Mouse (Mus musculus) retina, adult 2 months (tissue): ENCODE measurements around the gene Foxp4.

Experiments used
- DNase-seq: peaks from one replicate; pipeline ENCODE4 v3.0.0-alpha.2; 2012; ENCODE audit warnings: low read depth, low spot score

The Foxp4 gene

GRCm38 (mm10) chr17:47924383-47925339 is at the start of gene Foxp4:
Gene Foxp4 (minus strand): TSS chr17:47924645.
- DNase-seq = peak; percentile 33

- no peak for DNase-seq
These were observed 49.4 kb upstream of the Foxp4 start for GRCm38 (mm10) chr17:47973563-47974472.

- DNase-seq = no peak
These were observed 41.5 kb upstream of the Foxp4 start for GRCm38 (mm10) chr17:47965885-47966505.

- DNase-seq = no peak
These were observed 33.8 kb upstream of the Foxp4 start for GRCm38 (mm10) chr17:47958046-47958790.

GRCm38 (mm10) chr17:47956486-47956885 is 32.0 kb upstream of the Foxp4 start:
- no peak for DNase-seq

GRCm38 (mm10) chr17:47955054-47955741 is 30.8 kb upstream of the Foxp4 start:
- DNase-seq = no peak

- DNase-seq = no peak
These were observed 28.8 kb upstream of the Foxp4 start for GRCm38 (mm10) chr17:47953231-47953630.

- no peak for DNase-seq
These were observed 28.1 kb upstream of the Foxp4 start for GRCm38 (mm10) chr17:47952368-47953081.

- no peak for DNase-seq
These were observed 27.0 kb upstream of the Foxp4 start for GRCm38 (mm10) chr17:47951452-47951851.

GRCm38 (mm10) chr17:47950831-47951230 is 26.4 kb upstream of the Foxp4 start:
- no peak for DNase-seq

GRCm38 (mm10) chr17:47949441-47949840 is 25.0 kb upstream of the Foxp4 start:
- no peak for DNase-seq

GRCm38 (mm10) chr17:47948753-47949152 is 24.3 kb upstream of the Foxp4 start:
- DNase-seq = no peak

GRCm38 (mm10) chr17:47946921-47947420 is 22.5 kb upstream of the Foxp4 start:
- DNase-seq = peak; percentile 32

GRCm38 (mm10) chr17:47946111-47946510 is 21.7 kb upstream of the Foxp4 start:
- DNase-seq = no peak

GRCm38 (mm10) chr17:47943103-47943870 is 18.8 kb upstream of the Foxp4 start:
- no peak for DNase-seq

GRCm38 (mm10) chr17:47942008-47942407 is 17.6 kb upstream of the Foxp4 start:
- DNase-seq = no peak

- DNase-seq = no peak
These were observed 14.4 kb upstream of the Foxp4 start for GRCm38 (mm10) chr17:47938839-47939238.

- DNase-seq = no peak
These were observed 13.6 kb upstream of the Foxp4 start for GRCm38 (mm10) chr17:47937926-47938600.
